Comparison of ENCODE assay signal across 10 mouse cellular contexts in genomic region chr17:3481576-3482575, GRCm38 (mm10). TPM values are rescaled to one million over a fixed set of nuclear protein-coding genes. Genes with fewer than 3 reads are reported as not detected.
DNase-seq lines count a peak whose midpoint lies in the region; ATAC-seq and TF ChIP-seq lines count a peak whose summit lies in the region.
"Had no signal": no experiment of that assay in that cellular context is flagged by ENCODE, and none has a peak within 500 bp of the region (broad histone marks: within the 10 kb centered on the region; RNA-seq: fewer than 3 reads in every experiment).

No protein-coding gene starts in this region.

- TF ChIP-seq CTCF in intestine, postnatal 0 days (IDR thresholded peaks at IDR 0.05; ENCODE audit: low read depth): peak; percentile 45
- TF ChIP-seq CTCF in stomach, postnatal 0 days (IDR thresholded peaks at IDR 0.05; ENCODE audit: low read depth): peak; percentile 46

- no peaks in the 10 kb centered on the region for H3K27me3 ChIP-seq in heart, embryonic 11.5 days (ENCODE audit: control insufficient read depth, insufficient read depth, low read length)
- H3K27me3 ChIP-seq in intestine, postnatal 0 days (replicated peaks; ENCODE audit: control insufficient read depth, insufficient read depth, low read length): no peaks in the 10 kb centered on the region
- no peaks in the 10 kb centered on the region for H3K27me3 ChIP-seq in stomach, postnatal 0 days (ENCODE audit: control insufficient read depth, insufficient read depth, low read length)
- H3K27me3 ChIP-seq: heart, embryonic 12.5 days had no signal

- TF ChIP-seq EP300 in stomach, postnatal 0 days (optimal IDR thresholded peaks at IDR 0.05): no peak

- H3K4me2 ChIP-seq in heart, embryonic 11.5 days: no peak overlapping the region
- no peak overlapping the region for H3K4me2 ChIP-seq in intestine, postnatal 0 days (replicated peaks; ENCODE audit: low read depth)
- no peak overlapping the region for H3K4me2 ChIP-seq in stomach, postnatal 0 days (replicated peaks; ENCODE audit: low read depth)
- H3K4me2 ChIP-seq: heart, embryonic 12.5 days had no signal

- no peaks in the 10 kb centered on the region for H3K36me3 ChIP-seq in heart, embryonic 11.5 days (ENCODE audit: control insufficient read depth, insufficient read depth, low read length)
- no peaks in the 10 kb centered on the region for H3K36me3 ChIP-seq in intestine, postnatal 0 days (ENCODE audit: control insufficient read depth, insufficient read depth)
- no peaks in the 10 kb centered on the region for H3K36me3 ChIP-seq in stomach, postnatal 0 days (ENCODE audit: control insufficient read depth, insufficient read depth, low read length)
- H3K36me3 ChIP-seq: heart, embryonic 12.5 days had no signal

- WGBS in heart, embryonic 11.5 days (ENCODE audit: insufficient replicate concordance): 57% methylated on average over 7 of the region's 7 CpGs
- 61% methylated on average over 7 of the region's 7 CpGs for WGBS in intestine, postnatal 0 days
- 58% methylated on average over 7 of the region's 7 CpGs for WGBS in stomach, postnatal 0 days

- H3K9ac ChIP-seq in heart, embryonic 11.5 days (ENCODE audit: low read depth, low read length): no peak overlapping the region
- no peak overlapping the region for H3K9ac ChIP-seq in intestine, postnatal 0 days (ENCODE audit: low read depth, low read length)
- H3K9ac ChIP-seq in stomach, postnatal 0 days (ENCODE audit: low read length): no peak overlapping the region
- H3K9ac ChIP-seq: heart, embryonic 12.5 days had no signal

- H3K9me3 ChIP-seq in heart, embryonic 11.5 days (replicated peaks; ENCODE audit: control insufficient read depth, low read length): no peaks in the 10 kb centered on the region
- no peaks in the 10 kb centered on the region for H3K9me3 ChIP-seq in intestine, postnatal 0 days (ENCODE audit: control insufficient read depth)
- H3K9me3 ChIP-seq in stomach, postnatal 0 days (ENCODE audit: control insufficient read depth, low read length): no peaks in the 10 kb centered on the region
- H3K9me3 ChIP-seq: heart, embryonic 12.5 days had no signal

- peak; percentile 45 for DNase-seq in heart, adult 11 months
- DNase-seq in right cerebral cortex, adult 2 months (ENCODE audit: low spot score in 2 of 2): peak; percentile 56 to 58
- no peak for DNase-seq in right cerebral cortex, postnatal 4 days
- no peak for DNase-seq in stomach, postnatal 0 days (ENCODE audit: low spot score)
- DNase-seq in embryo, embryonic 10.5 days (ENCODE audit: low spot score): no peak
- DNase-seq in T-cell, adult 2 months (ENCODE audit: low spot score): no peak
- DNase-seq: thymus, postnatal 14 days had no signal

- H3K27ac ChIP-seq in heart, embryonic 11.5 days (ENCODE audit: low read depth, low read length): no peak overlapping the region
- no peak overlapping the region for H3K27ac ChIP-seq in intestine, postnatal 0 days (ENCODE audit: low read depth, low read length)
- H3K27ac ChIP-seq in stomach, postnatal 0 days (replicated peaks): no peak overlapping the region

- no peak overlapping the region for H3K4me3 ChIP-seq in heart, embryonic 11.5 days (ENCODE audit: low read depth, low read length)
- no peak overlapping the region for H3K4me3 ChIP-seq in intestine, postnatal 0 days (ENCODE audit: low read depth, low read length)
- H3K4me3 ChIP-seq in stomach, postnatal 0 days (ENCODE audit: low read depth, low read length): no peak overlapping the region
- H3K4me3 ChIP-seq: heart, embryonic 12.5 days had no signal

- H3K4me1 ChIP-seq in heart, embryonic 11.5 days (ENCODE audit: control insufficient read depth, insufficient read depth, low read length): no peaks in the 10 kb centered on the region
- H3K4me1 ChIP-seq in intestine, postnatal 0 days (replicated peaks; ENCODE audit: control insufficient read depth, insufficient read depth, low read length): no peaks in the 10 kb centered on the region
- no peaks in the 10 kb centered on the region for H3K4me1 ChIP-seq in stomach, postnatal 0 days (replicated peaks; ENCODE audit: control insufficient read depth, insufficient read depth)
- H3K4me1 ChIP-seq: heart, embryonic 12.5 days had no signal

- ATAC-seq in heart, embryonic 11.5 days (replicated peaks; ENCODE audit: insufficient number of reproducible peaks, low FRiP score, low TSS enrichment): no peak
- ATAC-seq in intestine, postnatal 0 days: 0 out of 2 replicates have a peak, but pooled peaks have one; percentile 49
- ATAC-seq in stomach, postnatal 0 days (ENCODE audit: low FRiP score, low TSS enrichment): no peak

RNA-seq across cellular contexts. Expression of gene Cldn20, which starts 50.5 kb away (rescaled TPM):
- not detected in 2 replicates for polyA plus RNA-seq in heart, embryonic 11.5 days (2014; fragmentation: Nextera tagmentation; extraction: Ambion mirVana)
- not detected in 2 replicates for polyA plus RNA-seq in intestine, postnatal 0 days (2015; fragmentation: Nextera tagmentation; extraction: Ambion mirVana)
- polyA plus RNA-seq in stomach, postnatal 0 days (2015; fragmentation: Nextera tagmentation; extraction: Ambion mirVana): not detected in 2 replicates
- polyA plus RNA-seq: heart, embryonic 12.5 days had no signal

Comparison
In these comparisons a context has a peak if more than half of its experiments do, and no peak if none do; other contexts are left out.
1. DNase-seq: peak in heart, adult 11 months (single experiment) and right cerebral cortex, adult 2 months (2 of 2); none in right cerebral cortex, postnatal 4 days (single experiment), stomach, postnatal 0 days (single experiment), embryo, embryonic 10.5 days (single experiment) and T-cell, adult 2 months (single experiment).